Mouse (Mus musculus): ENCODE data around the gene Mbtps2.

- TF ChIP-seq CTCF (conservative IDR thresholded peaks at IDR 0.05 in 1 of 2, IDR thresholded peaks at IDR 0.05 in 1 of 2; ENCODE audit: low read depth in 2 of 2, low read length in 2 of 2): no peak
- no peak for TF ChIP-seq TCF12 (IDR thresholded peaks at IDR 0.05; ENCODE audit: low read depth, low read length)
- TF ChIP-seq POLR2A (IDR thresholded peaks at IDR 0.05; ENCODE audit: low read depth, low read length): peak; percentile 52
- no peak for TF ChIP-seq HCFC1 (IDR thresholded peaks at IDR 0.05; ENCODE audit: low read depth, low read length)
- no peak for TF ChIP-seq MAFK (IDR thresholded peaks at IDR 0.05; ENCODE audit: insufficient replicate concordance, low read length)
- TF ChIP-seq MEF2A (IDR thresholded peaks at IDR 0.05; ENCODE audit: borderline replicate concordance, low read depth, low read length): no peak
- no peak for TF ChIP-seq UBTF (IDR thresholded peaks at IDR 0.05; ENCODE audit: low read depth, low read length)
- TF ChIP-seq E2F4 (IDR thresholded peaks at IDR 0.05; ENCODE audit: insufficient replicate concordance, low read depth, low read length): no peak
- TF ChIP-seq CHD2 (IDR thresholded peaks at IDR 0.05; ENCODE audit: low read length): 0 out of 2 replicates have a peak, but pooled peaks have one; percentile 25
- 0 out of 2 replicates have a peak, but pooled peaks have one; percentile 43 for TF ChIP-seq CHD1 (IDR thresholded peaks at IDR 0.05; ENCODE audit: low read depth, low read length)
- TF ChIP-seq TBP (conservative IDR thresholded peaks at IDR 0.05; ENCODE audit: low read depth, low read length): 0 out of 2 replicates have a peak, but pooled peaks have one; percentile 65
- TF ChIP-seq SMC3 (IDR thresholded peaks at IDR 0.05; ENCODE audit: low read depth, low read length): no peak
- TF ChIP-seq MYC (IDR thresholded peaks at IDR 0.05; ENCODE audit: low read depth, low read length): peak; percentile 91; the same call in 1 of the 2 replicates
These were observed 830 bp downstream of the Mbtps2 start for GRCm38 (mm10) chrX:157597585-157598185.
